Mouse (Mus musculus) gastrocnemius, postnatal 25 days (tissue): ENCODE measurements around the gene Ifrd2. TPM values are rescaled to one million over a fixed set of nuclear protein-coding genes. Genes with fewer than 3 reads are reported as not detected.

Source experiments
- DNase-seq: peaks from one replicate; pipeline ENCODE4 v3.0.0; 2022
- long read RNA-seq, 2 experiments: library from polyadenylated mRNA; stranded (forward); transcript quantifications; one replicate each; pipeline ENCODE4 v2.0.0; 2021
- total RNA-seq, 2 experiments: library from RNA; stranded (reverse); gene quantifications; 1 replicate in 1 of 2; 2 replicates in 1 of 2; pipeline ENCODE4 v1.2.3; 2021

Gene Ifrd2
- 10 to 100 TPM; 44.2 to 45.3 TPM for total RNA-seq
- long read RNA-seq, experiment 1, transcript Ifrd2-201 (12 exons, 2,056 nt): major isoform, 47 of 56 reads
- long read RNA-seq, experiment 1, partial matches to known transcripts: 3 of 56 reads
- long read RNA-seq, experiment 1, other reads (novel, unspliced or antisense): 6 of 56 reads
- long read RNA-seq, experiment 2, transcript Ifrd2-201 (12 exons, 2,056 nt): major isoform, 44 of 57 reads
- long read RNA-seq, experiment 2, partial matches to known transcripts: 3 of 57 reads
- long read RNA-seq, experiment 2, other reads (novel, unspliced or antisense): 9 of 57 reads

DNA sequence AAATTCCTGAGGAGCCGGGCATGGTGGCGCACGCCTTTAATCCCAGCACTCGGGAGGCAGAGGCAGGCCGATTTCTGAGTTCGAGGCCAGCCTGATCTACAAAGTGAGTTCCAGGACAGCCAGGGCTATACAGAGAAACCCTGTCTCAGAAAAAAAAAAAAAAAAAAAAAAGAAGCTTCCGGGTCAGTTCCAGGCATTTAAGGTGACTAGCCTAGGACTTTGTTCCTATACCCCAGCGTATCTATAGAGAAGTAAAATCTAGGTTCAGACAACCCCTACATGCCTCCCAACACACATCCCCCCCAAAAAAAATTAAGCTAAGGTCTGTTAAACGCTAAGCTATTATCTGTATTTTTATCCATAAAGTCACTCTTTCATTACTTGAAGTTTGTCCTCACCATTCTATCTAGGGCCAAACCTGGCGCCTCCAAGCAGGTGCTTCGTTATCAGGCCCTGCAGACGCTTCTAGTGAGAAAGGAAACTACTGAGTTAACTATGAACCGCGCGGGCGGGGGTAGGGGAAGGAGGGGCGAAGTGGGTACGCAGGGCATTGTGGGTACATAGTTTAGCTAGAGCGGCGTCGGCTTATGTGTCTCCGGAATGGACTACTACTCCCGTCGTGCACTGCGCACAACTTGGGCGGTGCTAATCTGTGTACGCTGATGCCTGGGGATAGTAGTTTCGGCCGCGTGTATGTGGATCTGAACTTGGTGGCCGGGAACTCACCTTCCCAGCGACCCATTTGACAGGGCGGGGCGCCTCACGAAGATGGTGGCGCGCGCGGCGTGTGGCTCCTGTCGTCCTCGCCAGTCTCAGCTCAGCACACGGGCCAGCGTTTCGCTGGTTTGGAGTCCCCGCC, at the start of gene Ifrd2:
TSS of gene Ifrd2 (plus strand) at position 669 of the 859 bp plus-strand sequence.
- peak; percentile 98 for DNase-seq

GRCm38 (mm10) chr9:107538231-107538630, 49.2 kb upstream of the Ifrd2 start:
- DNase-seq: no peak

- no peak for DNase-seq
Measured at GRCm38 (mm10) chr9:107538711-107539110, 48.7 kb upstream of the Ifrd2 start.

GRCm38 (mm10) chr9:107539940-107540339, 47.5 kb upstream of the Ifrd2 start:
- DNase-seq: no peak

- no peak for DNase-seq
Measured at GRCm38 (mm10) chr9:107540420-107540819, 47.0 kb upstream of the Ifrd2 start.

- no peak for DNase-seq
Measured at GRCm38 (mm10) chr9:107541005-107541404, 46.4 kb upstream of the Ifrd2 start.

- DNase-seq: peak; percentile 92
Measured at GRCm38 (mm10) chr9:107541474-107542351, 45.7 kb upstream of the Ifrd2 start, which contains the start of the genes Cyb561d2 and Nprl2. TSS of gene Cyb561d2 (minus strand) at chr9:107542193. TSS of gene Nprl2 (plus strand) at chr9:107542226.

- DNase-seq: no peak
Measured at GRCm38 (mm10) chr9:107542352-107542686, 45.1 kb upstream of the Ifrd2 start.

GRCm38 (mm10) chr9:107542721-107543120, 44.7 kb upstream of the Ifrd2 start:
- no peak for DNase-seq

GRCm38 (mm10) chr9:107543299-107543698, 44.1 kb upstream of the Ifrd2 start:
- no peak for DNase-seq

DNA sequence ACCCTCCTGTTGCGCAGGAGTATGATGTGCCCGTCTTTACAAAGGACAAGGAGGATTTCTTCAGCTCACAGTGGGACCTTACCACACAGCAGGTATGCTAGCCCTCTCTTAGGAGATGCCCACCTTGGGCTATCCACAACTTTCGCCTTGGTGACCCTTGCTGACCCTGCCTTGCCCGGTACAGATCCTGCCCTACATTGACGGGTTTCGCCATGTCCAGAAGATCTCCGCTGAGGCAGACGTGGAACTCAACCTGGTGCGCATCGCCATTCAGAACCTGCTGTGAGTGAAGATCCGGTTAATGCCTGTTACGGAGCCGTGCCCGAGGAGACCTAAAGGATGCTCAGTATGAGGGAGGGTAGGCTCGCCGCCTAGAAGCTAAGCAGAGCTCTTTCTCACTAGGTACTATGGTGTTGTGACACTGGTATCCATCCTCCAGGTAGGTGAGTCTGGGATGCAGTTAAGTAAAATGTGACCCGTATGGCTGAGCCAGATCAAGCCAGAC, 43.2 kb upstream of the Ifrd2 start:
- no peak for DNase-seq

DNA sequence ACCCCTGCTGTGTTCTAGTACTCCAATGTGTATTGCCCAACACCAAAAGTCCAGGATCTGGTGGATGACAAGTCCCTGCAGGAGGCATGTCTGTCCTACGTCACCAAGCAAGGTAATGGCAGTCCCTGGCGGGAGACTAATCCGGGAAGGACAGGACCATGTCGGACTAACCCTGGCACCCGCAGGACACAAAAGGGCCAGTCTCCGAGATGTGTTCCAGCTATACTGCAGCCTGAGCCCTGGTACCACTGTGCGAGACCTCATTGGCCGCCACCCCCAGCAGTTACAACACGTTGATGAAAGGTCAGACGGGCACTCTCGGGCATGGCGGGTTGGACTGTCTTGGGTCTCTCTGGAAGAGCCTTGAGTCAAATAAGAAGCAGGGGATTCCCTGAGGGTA, 42.7 kb upstream of the Ifrd2 start:
- DNase-seq: no peak

DNA sequence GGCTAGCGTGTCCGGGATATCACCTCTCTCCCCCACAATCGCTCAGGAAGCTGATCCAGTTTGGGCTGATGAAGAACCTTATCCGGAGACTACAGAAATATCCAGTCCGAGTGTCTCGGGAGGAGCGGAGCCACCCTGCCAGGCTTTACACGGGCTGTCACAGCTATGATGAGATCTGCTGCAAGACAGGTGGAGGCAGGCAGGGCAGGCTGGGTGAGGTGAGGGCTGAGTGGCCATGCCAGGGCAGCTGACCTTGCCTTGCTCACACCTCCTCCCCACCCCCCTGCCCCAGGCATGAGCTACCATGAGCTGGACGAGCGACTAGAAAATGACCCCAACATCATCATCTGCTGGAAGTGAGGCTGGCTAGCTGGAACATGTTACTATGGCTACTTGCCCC, 42.2 kb upstream of the Ifrd2 start:
- DNase-seq: no peak

- peak; percentile 58 for DNase-seq
Measured at GRCm38 (mm10) chr9:107545602-107546001, 41.8 kb upstream of the Ifrd2 start.

- DNase-seq: peak; percentile 84
Measured at GRCm38 (mm10) chr9:107547026-107547425, 40.4 kb upstream of the Ifrd2 start, which contains the start of gene Zmynd10. TSS of gene Zmynd10 (plus strand) at chr9:107547298.

DNA sequence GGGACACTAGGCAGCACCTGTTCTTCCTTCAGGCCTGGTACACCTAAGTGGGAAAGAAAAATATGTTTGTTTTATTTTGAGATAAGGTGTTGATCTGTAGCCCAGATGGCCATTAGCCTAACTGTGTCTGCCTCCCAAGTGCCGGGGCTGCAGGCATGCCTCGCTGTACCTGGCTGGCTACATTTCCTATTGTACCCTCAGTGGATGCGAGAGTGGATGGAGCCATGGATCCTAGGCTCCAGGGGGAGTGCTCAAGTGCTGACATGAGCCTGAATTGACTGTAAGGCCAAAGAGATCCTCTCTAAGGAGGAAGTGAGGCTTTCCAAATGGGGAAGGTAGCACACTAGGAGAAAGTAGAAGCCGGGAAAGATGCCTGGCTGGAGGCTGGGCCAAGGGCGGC, 39.5 kb upstream of the Ifrd2 start:
- no peak for DNase-seq

DNA sequence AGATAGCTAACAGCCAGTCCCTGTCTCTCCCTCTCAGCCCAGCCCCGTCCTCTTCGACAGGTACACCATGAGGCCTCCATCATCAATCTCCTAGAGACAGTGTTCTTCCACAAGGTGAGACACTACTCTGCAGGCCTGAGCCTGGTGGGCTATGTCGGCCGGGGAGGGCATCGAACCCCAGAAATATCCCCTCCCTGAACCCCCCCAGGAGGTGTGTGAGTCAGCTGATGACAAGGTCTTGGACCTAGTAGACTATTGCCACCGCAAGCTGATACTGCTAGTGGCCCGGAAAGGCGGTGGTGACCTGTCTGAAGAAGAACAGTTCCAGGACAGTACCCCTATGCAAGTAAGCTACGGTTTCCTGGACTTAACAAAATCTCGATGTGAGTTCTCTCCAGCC, 38.6 kb upstream of the Ifrd2 start:
- no peak for DNase-seq

DNA sequence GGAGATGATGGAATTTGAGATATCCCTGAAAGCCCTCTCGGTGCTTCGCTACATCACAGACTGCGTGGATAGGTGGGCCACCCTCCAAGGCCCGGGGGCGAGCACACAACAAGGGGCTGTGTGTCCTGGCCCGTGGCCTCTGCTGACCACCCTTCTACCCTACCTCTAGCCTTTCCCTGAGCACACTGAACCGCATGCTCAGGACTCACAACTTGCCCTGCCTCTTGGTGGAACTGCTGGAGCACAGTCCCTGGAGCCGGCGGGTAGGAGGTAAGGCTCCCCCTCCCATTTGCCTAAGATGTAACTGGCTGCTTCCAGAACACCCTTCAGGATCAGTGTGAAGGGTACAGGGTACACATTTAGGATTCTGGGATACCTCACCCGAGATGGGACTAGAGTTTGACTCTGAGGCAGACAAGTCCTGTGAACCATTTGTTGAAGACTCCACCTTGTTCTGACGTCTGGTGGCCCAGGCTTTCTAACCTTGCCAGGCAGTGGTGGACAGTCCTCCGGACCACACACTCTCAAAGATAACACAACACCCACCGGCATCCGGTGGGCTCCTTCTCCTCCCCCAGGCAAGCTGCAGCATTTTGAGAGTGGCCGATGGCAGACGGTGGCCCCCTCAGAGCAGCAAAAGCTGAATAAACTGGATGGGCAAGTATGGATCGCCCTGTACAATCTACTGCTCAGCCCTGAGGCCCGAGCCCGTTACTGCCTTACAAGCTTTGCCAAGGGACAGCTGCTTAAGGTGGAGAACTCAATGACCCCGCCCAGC, 38.0 kb upstream of the Ifrd2 start:
- DNase-seq: no peak

DNA sequence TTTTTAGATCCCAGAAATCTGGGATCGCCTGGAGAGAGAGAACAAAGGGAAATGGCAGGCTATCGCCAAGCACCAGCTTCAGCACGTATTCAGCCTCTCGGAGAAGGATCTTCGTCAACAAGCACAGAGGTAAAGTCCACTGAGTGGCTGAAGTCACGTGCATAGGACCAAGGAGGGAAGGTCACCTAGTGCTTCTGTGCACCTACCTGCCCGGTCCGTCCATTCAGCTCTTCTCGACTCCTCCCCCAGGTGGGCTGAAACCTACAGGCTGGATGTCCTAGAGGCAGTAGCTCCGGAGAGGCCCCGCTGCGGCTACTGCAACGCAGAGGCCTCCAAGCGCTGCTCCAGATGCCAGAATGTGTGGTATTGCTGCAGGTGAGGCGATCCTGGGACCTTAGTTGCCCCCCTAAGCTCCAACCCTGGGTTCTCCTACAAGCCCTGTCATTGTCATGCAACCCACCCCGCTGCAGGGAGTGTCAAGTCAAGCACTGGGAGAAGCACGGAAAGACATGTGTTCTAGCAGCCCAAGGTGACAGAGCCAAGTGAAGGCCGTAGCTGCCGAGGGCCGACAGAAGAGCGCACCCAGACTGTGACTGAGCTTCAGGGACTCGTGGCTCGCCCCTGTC, 36.8 kb upstream of the Ifrd2 start:
- no peak for DNase-seq

DNA sequence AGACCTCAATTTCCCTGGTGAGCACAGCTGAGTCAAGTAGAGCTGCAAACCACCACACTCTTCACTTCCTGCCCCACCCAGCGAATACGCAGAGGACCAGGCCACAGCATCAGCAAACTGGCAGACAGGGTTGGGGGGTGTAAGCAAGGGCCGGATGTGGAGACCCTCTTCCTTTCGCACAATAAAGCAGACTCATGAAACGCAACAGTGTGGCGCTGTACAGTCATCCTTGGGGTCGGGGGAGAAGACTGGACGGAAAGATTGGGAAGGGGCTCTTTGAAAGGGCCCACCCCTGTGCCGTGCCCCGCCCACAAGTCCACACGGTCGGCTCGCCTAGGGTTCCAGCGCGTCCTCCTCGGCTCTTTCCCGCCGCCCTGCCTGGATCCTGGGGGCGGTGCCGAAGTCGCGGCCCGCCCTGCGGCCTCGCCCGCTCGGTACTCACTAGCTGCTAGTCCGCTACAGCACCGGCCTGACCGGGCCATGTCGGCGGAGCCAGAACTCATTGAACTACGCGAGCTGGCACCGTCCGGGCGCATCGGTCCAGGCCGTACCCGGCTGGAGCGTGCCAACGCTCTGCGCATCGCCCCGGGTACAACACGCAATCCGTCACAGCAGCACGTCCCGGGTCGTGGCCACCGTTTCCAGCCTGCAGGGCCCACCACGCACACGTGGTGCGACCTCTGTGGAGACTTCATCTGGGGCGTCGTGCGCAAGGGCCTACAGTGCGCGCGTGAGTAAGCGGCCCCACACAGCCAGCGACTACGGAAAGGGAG, 36.1 kb upstream of the Ifrd2 start, which contains the start of gene Rassf1:
TSS of gene Rassf1 (plus strand) at position 439 of the 773 bp plus-strand sequence.
- DNase-seq: peak; percentile 75
